Mouse (Mus musculus): ENCODE data around the gene Psmd9.

GRCm38 (mm10) chr5:123276636-123277341, 107.6 kb downstream of the Psmd9 start:
- TF ChIP-seq CTCF (IDR thresholded peaks at IDR 0.05; ENCODE audit: low read depth, low read length) (no peak), POLR2A (IDR thresholded peaks at IDR 0.05; ENCODE audit: borderline replicate concordance, low read depth, low read length) (no peak)
